Mouse (Mus musculus) embryonic facial prominence, embryonic 14.5 days (tissue): ENCODE measurements at regions not wholly inside any gene's neighbourhood (a gene's known extent, or its start where the extent isn't known, plus 50 kb on each side); places are given as distances from the start of the nearest gene placed in this dataset.
"Not testable (repeated sequence)": the region's sequence is repeated elsewhere in the genome, so short reads cannot be mapped to it uniquely, and the experiment has no call there.

ENCODE experiments used
- ATAC-seq: fragments of 200-750 bp; cut with Nextera tagmentation; 2 replicates; pipeline ENCODE4 v1.8.0; 2017; ENCODE audit warnings: low read depth, moderate number of reproducible peaks, moderate TSS enrichment
- DNase-seq: peaks from one replicate; pipeline ENCODE4 v3.0.0-alpha.2; 2015; ENCODE audit warnings: low spot score
- H3K27ac ChIP-seq: fragments of 300-500 bp; sonication (generic); replicated peaks from 2 replicates; pipeline ENCODE4 v1.5.1; 2014; ENCODE audit warnings: low read depth, mild to moderate bottlenecking, low read length, moderate library complexity
- H3K27me3 ChIP-seq: fragments of 300-500 bp; sonication (generic); replicated peaks from 2 replicates; pipeline ENCODE4 v1.6.1; 2014; ENCODE audit warnings: low read length; ENCODE audit not compliant: control insufficient read depth, insufficient read depth
- H3K36me3 ChIP-seq: fragments of 300-500 bp; sonication (generic); 2 replicates; pipeline ENCODE4 v1.6.1; 2014; ENCODE audit warnings: low read length, mixed read lengths; ENCODE audit not compliant: control insufficient read depth, insufficient read depth
- H3K4me1 ChIP-seq: fragments of 300-500 bp; sonication (generic); 2 replicates; pipeline ENCODE4 v1.6.1; 2014; ENCODE audit warnings: antibody characterized with exemption, low read length; ENCODE audit not compliant: control insufficient read depth, insufficient read depth
- H3K4me2 ChIP-seq: fragments of 300-500 bp; sonication (generic); 2 replicates; pipeline ENCODE4 v1.6.1; 2014; ENCODE audit warnings: low read depth, mild to moderate bottlenecking, low read length, moderate library complexity, mixed read lengths
- H3K4me3 ChIP-seq: fragments of 300-500 bp; sonication (generic); 2 replicates; pipeline ENCODE4 v1.5.1; 2014; ENCODE audit warnings: low read depth, mild to moderate bottlenecking, low read length
- H3K9ac ChIP-seq: fragments of 300-500 bp; sonication (generic); 2 replicates; pipeline ENCODE4 v1.6.1; 2014; ENCODE audit warnings: low read depth, mild to moderate bottlenecking, low read length, moderate library complexity, mixed read lengths
- H3K9me3 ChIP-seq: fragments of 300-500 bp; sonication (generic); 2 replicates; pipeline ENCODE4 v1.6.1; 2016; ENCODE audit warnings: low read length; ENCODE audit not compliant: control insufficient read depth
- WGBS: fragments of 180-500 bp; shearing (Covaris S2); extraction: QIAGEN DNeasy Blood & Tissue Kit; methylation state at CpG from one replicate; pipeline ENCODE4 v1.1.7; 2014; 5-methylcytosine and 5-hydroxymethylcytosine counted together

DNA sequence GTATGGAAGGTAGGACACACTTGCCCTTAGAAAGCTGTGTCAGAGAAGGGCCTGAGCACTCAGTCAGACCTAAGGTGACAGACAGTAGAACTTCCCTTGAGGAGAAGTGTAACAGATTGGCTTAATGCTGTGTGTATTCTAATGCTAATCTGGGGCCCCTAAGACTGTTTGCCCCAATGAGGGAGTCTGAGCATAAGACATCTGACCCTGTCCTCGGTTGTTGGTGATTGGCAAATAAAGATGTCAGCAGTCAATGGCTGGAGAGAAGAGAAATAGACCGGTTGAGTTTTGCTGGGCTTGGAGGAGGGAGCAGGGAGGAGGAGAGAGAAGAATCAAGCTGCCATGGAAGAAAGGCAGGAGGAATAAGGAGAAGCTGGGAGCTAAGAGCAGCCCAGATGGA lies 147.0 kb upstream of the Rxfp2 start:
- no peaks in the 10 kb centered on the region for H3K4me1 ChIP-seq
- WGBS, result 34% methylated on average over 2 of the region's 2 CpGs
- no peak overlapping the region for H3K27ac ChIP-seq
- H3K27me3 ChIP-seq, result no peaks in the 10 kb centered on the region
- no peak overlapping the region for H3K9ac ChIP-seq
- no peak overlapping the region for H3K4me3 ChIP-seq
- no peak for ATAC-seq
- no peak overlapping the region for H3K4me2 ChIP-seq
- no peaks in the 10 kb centered on the region for H3K9me3 ChIP-seq
- no peak for DNase-seq
- H3K36me3 ChIP-seq, result no peaks in the 10 kb centered on the region

DNA sequence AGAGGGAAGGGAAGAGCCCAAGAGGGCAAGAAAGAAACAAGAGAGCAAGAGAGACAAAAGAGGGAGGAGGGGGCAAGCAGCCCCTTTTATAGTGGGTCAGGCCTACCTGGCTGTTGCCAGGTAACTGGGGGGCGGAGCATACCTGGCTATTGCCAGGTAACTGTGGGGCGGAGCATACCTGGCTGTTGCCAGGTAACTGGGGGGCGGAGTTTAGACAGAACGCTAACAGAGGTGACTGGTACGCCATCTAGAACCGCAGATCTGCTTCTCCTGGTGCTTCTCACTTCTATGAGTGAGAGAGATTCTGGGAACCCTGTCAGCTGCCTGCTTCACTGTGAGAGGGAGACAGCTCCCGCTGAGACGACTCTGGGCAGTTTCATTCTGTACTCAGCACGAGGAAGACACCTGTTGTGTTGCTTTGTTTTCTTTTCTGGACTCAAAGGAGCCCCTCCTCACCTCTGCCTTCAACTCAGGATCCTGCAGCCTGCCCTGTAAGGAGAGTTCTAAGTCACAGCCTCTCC lies 144.9 kb upstream of the Rxfp2 start:
- H3K4me2 ChIP-seq, result no peak overlapping the region
- H3K36me3 ChIP-seq, result no peaks in the 10 kb centered on the region
- 17% methylated on average over 7 of the region's 9 CpGs for WGBS
- H3K9me3 ChIP-seq, result no peaks in the 10 kb centered on the region
- H3K27ac ChIP-seq, result no peak overlapping the region
- ATAC-seq, result no peak
- no peaks in the 10 kb centered on the region for H3K4me1 ChIP-seq
- DNase-seq, result peak; percentile 14
- no peak overlapping the region for H3K9ac ChIP-seq
- no peak overlapping the region for H3K4me3 ChIP-seq
- H3K27me3 ChIP-seq, result no peaks in the 10 kb centered on the region

DNA sequence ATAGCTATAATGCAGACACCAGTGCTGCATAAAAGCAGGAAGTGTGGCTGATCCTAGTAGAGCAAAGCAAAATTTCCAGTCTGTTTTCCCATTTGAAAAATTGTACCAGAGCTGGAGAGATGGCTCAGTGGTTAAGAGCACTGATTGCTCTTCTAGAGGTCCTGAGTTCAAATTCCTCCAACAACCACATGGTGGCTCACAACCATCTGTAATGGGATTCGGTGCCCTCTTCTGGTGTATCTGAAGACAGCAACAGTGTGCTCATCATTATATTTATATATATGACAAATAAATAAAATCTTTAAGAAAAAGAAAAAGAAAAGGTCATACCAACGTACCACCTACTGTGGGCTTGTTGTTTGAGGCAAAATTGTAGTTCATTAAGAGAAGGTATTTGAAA lies 144.1 kb upstream of the Rxfp2 start:
- ATAC-seq (no peak), DNase-seq (no peak)
- H3K9me3 ChIP-seq, result no peaks in the 10 kb centered on the region
- no peak overlapping the region for H3K27ac ChIP-seq
- H3K9ac ChIP-seq, result no peak overlapping the region
- H3K27me3 ChIP-seq, result no peaks in the 10 kb centered on the region
- WGBS, result 88% methylated on average over 2 of the region's 2 CpGs
- no peaks in the 10 kb centered on the region for H3K4me1 ChIP-seq
- no peak overlapping the region for H3K4me2 ChIP-seq
- no peak overlapping the region for H3K4me3 ChIP-seq
- H3K36me3 ChIP-seq, result no peaks in the 10 kb centered on the region

DNA sequence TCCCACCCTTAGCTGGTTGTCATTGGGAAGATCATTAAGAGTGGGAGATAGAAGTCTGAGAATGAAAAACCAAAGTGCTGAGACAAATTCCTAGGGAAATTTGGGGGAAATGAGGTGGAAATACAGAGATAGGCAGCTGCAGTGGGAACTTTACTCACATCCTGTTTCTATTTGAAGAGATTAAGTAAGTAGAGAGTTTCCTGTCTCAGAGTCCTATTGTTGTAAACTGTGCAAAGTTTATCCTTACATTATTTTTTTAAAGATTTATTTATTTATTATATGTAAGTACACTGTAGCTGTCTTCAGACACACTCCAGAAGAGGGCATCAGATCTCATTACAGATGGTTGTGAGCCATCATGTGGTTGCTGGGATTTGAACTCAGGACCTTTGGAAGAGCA lies 126.0 kb upstream of the Rxfp2 start:
- DNase-seq, H3K4me2 ChIP-seq, H3K4me3 ChIP-seq, H3K4me1 ChIP-seq, H3K9me3 ChIP-seq, H3K9ac ChIP-seq, ATAC-seq, H3K27ac ChIP-seq, H3K36me3 ChIP-seq, H3K27me3 ChIP-seq: not testable (repeated sequence)

DNA sequence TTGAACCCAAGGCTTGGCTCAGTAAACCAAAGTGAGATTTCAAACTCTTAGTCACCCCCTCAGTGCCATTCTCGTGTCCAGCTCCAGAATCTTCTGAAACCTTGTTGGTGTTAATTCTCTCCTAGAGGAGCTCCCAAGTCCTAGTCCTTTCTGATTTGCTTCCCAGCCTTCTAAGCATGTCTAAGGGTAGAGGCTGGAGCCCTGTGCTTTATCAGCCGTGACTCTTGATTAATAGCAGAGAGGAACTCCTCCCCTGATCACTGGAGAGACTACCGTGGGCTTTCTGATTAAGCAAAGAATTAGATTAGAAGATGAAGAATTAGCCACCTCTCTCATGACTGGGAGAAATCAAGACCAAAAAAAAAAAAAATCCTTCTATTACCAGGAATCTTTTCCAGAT lies 111.5 kb upstream of the Rxfp2 start:
- DNase-seq (no peak), ATAC-seq (no peak)
- Histone ChIP-seq H3K9me3 (no peaks in the 10 kb centered on the region), H3K9ac (no peak overlapping the region), H3K27me3 (no peaks in the 10 kb centered on the region), H3K4me2 (no peak overlapping the region), H3K27ac (no peak overlapping the region), H3K4me1 (peaks cover 17% of the 10 kb centered on the region), H3K4me3 (no peak overlapping the region), H3K36me3 (no peaks in the 10 kb centered on the region)
- 63% methylated on average over 3 of the region's 3 CpGs for WGBS

DNA sequence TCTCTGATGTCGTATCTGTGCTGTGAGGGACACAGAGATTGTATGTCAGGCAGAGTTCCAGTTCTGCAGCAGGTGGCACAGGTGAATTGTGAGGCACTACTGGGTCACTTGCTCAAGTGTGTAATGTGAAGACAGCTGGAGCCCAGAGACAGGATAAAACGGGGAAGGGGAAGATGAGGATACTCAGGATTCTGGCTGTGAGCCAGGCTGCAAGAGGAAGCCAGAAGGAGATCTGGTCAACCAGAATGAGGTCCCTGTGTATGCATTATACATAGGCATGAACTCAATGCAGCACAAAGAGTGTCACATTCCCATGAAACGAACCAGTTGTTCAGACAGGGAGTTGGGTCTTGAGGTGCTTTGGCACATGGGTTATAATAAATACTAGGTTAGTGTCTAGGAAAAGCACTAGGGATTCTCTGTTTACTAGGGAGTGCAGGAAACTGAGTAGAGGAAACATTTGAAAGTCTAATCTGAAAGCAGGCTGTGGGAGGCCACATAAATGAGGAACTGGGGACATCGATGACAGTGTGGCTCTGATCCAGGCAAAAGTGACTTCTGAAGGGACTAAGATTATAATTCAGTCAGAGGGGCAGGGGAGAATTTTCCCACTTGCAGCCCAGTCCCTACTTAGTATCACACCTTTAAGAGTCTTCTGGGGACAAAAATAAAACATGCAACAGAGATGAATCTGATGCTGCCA lies 109.9 kb upstream of the Rxfp2 start:
- Histone ChIP-seq H3K9me3 (no peaks in the 10 kb centered on the region), H3K9ac (no peak overlapping the region), H3K27ac (no peak overlapping the region; the same call in 1 of the 2 replicates), H3K4me3 (no peak overlapping the region), H3K4me1 (peaks cover 17% of the 10 kb centered on the region), H3K36me3 (no peaks in the 10 kb centered on the region), H3K27me3 (no peaks in the 10 kb centered on the region), H3K4me2 (no peak overlapping the region)
- no peak for ATAC-seq
- 58% methylated on average over 4 of the region's 4 CpGs for WGBS
- peak; percentile 34 for DNase-seq

DNA sequence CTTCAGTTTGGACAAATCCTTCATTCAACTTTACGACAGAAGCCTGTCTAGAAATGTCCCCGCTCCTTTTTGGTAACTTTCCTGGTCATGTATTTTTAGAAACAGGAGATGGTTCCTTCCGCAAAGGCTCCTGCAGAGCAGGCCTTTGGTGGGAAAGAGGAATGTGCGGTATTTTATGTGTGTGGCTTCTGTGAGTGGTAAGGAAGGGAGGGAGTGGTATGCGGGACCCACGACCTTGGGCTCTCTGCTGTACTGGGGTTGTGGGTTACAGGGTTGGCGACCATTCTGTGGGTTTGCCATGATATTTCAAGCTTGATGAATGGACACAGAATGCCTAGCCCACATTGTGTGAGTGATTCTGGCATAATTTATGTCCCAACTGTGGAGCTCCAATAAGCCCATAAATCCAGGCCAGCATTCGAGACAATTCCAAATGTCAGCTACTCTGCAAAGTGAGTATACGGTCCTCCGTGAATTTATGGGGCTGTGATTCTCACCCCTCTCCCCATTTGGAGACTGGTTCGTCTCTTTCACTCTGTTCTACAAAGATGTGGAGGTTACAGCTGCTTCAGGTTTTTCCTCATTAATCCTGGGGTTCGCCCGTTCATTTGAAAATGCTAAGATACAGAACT lies 109.3 kb upstream of the Rxfp2 start:
- no peak overlapping the region for H3K4me3 ChIP-seq
- peak overlapping the region; percentile 48 for H3K27ac ChIP-seq
- no peak overlapping the region for H3K4me2 ChIP-seq
- H3K9ac ChIP-seq, result no peak overlapping the region
- no peaks in the 10 kb centered on the region for H3K9me3 ChIP-seq
- H3K4me1 ChIP-seq, result peaks cover 17% of the 10 kb centered on the region
- no peaks in the 10 kb centered on the region for H3K27me3 ChIP-seq
- ATAC-seq, result no peak
- DNase-seq, result peak; percentile 31
- 49% methylated on average over 13 of the region's 13 CpGs for WGBS
- H3K36me3 ChIP-seq, result no peaks in the 10 kb centered on the region

DNA sequence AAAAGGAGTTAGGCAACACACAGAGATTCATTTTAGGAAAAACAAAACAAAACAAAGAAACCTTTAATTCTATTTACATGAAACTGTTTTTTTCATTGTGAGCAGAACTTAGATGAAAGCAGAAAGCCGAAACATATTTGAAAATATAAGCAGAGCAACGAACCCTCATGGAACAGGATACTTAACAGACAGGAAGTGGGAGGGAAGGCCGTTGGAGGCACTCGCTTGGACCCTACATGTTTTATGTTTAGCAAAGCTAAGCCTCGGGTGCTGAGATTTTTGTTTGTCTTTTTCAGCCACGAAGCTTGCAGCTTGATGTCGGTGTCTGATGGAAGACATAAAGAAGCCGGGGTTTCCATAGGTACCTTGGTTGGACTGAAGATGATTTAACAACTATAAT lies 108.5 kb upstream of the Rxfp2 start:
- DNase-seq (peak; percentile 17), ATAC-seq (no peak)
- H3K4me2 ChIP-seq, result no peak overlapping the region
- H3K36me3 ChIP-seq, result no peaks in the 10 kb centered on the region
- peaks cover 17% of the 10 kb centered on the region for H3K4me1 ChIP-seq
- 39% methylated on average over 8 of the region's 8 CpGs for WGBS
- H3K9ac ChIP-seq, result no peak overlapping the region
- no peaks in the 10 kb centered on the region for H3K27me3 ChIP-seq
- H3K4me3 ChIP-seq, result no peak overlapping the region
- no peak overlapping the region for H3K27ac ChIP-seq
- no peaks in the 10 kb centered on the region for H3K9me3 ChIP-seq

DNA sequence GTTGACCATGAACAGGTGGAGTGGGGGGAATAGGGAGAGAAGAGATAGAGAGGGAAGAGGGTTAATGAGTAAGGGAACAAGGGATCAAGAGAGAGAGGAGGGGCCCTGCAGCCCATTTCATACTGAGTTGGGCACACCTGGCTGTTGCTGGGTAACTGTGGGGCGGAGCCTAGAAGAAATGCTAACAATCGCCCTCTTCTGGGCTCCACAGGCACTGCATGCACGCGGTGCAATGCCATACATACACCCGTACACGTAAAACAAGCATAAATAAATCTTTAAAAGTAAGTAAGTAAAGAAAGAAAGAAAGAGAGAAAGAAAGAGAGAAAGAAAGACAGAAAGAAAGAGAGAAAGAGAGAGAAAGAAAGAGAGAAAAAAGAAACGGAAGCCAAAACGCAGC lies 106.5 kb upstream of the Rxfp2 start:
- Histone ChIP-seq H3K4me3 (no peak overlapping the region), H3K4me2 (no peak overlapping the region), H3K27me3 (no peaks in the 10 kb centered on the region), H3K36me3 (no peaks in the 10 kb centered on the region), H3K9ac (no peak overlapping the region), H3K27ac (no peak overlapping the region), H3K9me3 (no peaks in the 10 kb centered on the region), H3K4me1 (peaks cover 17% of the 10 kb centered on the region)
- no peak for ATAC-seq
- WGBS, result 85% methylated on average over 8 of the region's 8 CpGs
- DNase-seq, result no peak
